Mouse (Mus musculus) cerebellum, adult 11 months (tissue): ENCODE measurements around the gene Pde11a.

Source experiments
- DNase-seq: peaks from one replicate; pipeline ENCODE4 v3.0.0; 2022

Pde11a gene

GRCm38 (mm10) chr2:76087170-76087569 lies 251.4 kb downstream of the Pde11a start:
- DNase-seq, result no peak

DNA sequence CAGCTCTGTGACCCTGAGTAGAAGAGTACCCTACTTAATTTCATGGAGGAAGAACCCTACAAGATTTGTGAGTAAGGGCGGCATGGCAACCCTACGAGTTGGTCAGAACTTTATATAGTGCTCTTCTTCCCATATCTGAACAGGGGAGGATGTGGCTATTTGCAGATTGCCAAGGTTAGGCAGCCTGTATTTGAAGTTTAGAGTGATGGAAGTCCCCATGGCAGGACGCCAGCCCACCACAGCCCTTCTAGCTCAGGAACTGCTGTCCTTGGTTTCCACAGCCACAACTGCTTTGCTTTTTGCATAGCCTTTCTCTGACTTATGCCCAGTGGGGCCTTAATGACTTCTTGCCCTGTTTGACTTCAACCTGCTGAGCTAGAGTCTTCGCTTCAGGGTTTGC lies 253.6 kb downstream of the Pde11a start:
- DNase-seq, result no peak

GRCm38 (mm10) chr2:76083901-76084300 lies 254.7 kb downstream of the Pde11a start:
- DNase-seq, result no peak

- no peak for DNase-seq
Observed at GRCm38 (mm10) chr2:76083396-76083795, 255.2 kb downstream of the Pde11a start.

GRCm38 (mm10) chr2:76081991-76082390 lies 256.6 kb downstream of the Pde11a start:
- no peak for DNase-seq

DNA sequence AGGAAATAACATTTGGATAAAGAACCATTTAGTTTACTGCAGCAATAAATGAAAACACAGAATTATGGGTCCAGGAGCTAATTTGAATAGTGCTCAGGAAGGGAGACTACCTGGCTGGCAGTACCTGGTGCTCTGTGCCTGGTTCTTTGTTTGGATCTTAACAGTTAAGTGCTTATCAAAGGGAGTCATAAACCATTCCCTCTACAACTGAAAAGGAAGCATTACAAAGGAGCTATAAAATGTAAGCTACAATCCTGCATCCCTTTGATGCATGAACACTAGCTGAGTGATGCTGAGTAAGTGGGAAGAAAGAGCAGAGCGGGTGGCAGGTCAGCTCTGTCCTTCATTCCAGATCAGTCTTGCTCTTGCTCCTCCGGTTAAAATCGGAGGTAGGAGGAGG lies 258.0 kb downstream of the Pde11a start:
- no peak for DNase-seq

- DNase-seq, result no peak
Observed at GRCm38 (mm10) chr2:76076838-76077237, 261.7 kb downstream of the Pde11a start.

DNA sequence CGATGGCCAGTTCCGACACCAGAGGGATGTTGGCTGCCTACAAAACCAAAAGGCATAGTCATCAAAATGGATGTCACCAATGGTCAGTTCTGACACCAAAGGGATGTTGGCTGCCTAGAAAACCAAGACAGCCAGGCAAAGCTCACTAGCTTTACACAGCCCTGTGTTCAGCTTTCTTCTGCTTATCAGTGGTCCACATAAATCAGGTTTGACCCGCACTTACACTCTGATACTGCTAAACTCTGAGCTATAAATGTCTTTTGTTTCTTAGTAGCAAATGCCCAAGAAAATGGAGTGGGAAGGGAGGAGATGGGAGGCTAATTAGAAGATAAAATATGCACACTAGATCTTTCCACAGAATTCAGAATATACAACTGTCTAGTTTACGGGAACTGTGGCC lies 262.5 kb downstream of the Pde11a start:
- no peak for DNase-seq

DNA sequence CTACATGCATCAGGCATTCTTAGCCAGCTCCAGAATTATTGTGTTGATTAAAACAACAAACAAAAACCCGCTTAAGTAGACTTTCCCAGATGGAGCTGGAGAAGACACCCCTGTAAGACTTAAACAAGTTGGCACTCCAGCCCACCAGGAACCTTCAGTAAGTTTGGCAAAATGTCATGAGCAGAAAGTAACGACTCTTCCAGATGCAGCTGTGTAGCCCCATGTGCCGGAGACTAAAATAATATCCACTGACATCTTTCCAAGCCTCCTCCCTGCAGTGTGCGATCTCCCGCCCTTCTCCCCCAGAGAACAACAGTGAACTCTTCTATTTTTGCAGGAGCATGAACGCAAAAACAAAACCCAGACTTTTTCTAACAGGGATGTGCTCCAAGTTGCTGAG lies 265.5 kb downstream of the Pde11a start:
- DNase-seq, result no peak

GRCm38 (mm10) chr2:76070432-76071306 lies 267.9 kb downstream of the Pde11a start:
- peak; percentile 40 for DNase-seq

DNA sequence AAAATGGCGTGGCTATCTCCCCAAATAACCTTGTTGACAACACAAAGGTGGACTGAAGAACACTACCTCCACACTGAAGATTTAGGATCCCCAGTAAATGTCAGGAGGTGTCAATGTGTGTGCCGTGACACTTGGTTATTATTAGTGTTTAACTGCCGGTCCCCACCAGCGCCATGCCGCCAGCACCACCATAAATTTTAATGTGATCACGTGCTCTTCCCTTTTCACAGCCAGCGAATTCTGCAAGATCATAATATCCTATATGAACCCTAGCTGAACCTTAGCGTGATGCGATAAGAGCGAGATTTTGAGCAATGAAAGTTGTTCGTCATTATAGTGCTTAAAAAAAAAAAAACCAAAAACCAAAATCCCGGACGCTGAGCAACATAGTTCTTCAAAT lies 269.3 kb downstream of the Pde11a start:
- no peak for DNase-seq

DNA sequence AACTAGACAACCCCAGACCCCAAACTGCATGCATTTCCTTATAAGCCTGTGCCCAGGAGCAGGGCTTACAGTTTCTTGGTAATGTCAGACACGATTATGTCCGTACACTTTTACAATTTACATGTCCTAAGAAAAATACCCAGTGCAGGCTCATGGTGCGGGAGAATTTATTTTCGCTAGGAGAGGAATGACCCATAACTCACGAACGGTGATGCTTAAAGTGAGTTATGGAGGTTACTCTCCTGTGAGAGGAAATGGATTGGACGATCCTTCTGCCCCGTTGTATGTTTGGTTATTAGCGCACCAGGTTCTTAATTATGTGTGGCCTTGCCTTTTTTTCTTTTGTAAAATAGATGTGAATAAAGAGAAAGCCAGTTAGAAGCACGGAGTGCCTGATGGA lies 270.4 kb downstream of the Pde11a start:
- DNase-seq, result no peak

DNA sequence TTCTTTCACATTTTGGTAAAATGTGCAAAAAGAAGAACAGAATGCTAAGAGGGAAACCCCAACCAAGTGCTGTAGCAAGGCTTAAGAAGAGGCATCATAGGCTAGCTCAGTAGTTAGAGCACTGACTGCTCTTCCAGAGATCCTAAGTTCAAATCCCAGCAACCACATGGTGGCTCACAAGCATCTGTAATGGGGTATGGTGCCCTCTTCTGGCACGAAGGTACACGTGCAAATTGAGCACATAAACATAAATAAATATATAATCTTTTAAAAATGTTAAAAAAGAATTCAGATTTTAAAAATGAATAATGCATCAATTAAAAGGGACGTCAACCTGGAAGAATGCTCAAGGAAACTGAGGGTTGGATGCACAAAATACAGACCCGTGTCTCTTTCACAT lies 271.4 kb downstream of the Pde11a start:
- no peak for DNase-seq

DNA sequence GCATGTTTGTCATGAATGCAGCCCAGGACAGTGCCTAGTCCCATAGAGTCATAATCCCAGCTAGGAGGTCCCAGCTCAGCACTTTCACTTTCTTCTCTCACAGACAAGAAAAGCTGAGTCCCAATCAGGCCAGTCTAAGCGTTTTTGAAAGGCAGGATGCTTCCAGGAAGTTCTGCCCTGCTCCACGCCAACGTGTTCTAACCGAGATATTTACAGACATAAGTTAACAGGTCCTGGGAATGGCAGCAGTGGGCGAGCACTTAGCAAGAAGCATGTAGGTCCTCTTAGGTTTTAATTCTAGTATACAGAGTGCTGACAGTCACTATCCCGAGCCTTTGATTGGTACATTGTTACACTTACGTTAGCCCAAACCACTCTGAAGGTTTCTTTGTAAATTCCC lies 273.3 kb downstream of the Pde11a start:
- no peak for DNase-seq

- no peak for DNase-seq
Observed at GRCm38 (mm10) chr2:76064078-76064477, 274.5 kb downstream of the Pde11a start.

GRCm38 (mm10) chr2:76060207-76060606 lies 278.4 kb downstream of the Pde11a start:
- DNase-seq, result no peak

DNA sequence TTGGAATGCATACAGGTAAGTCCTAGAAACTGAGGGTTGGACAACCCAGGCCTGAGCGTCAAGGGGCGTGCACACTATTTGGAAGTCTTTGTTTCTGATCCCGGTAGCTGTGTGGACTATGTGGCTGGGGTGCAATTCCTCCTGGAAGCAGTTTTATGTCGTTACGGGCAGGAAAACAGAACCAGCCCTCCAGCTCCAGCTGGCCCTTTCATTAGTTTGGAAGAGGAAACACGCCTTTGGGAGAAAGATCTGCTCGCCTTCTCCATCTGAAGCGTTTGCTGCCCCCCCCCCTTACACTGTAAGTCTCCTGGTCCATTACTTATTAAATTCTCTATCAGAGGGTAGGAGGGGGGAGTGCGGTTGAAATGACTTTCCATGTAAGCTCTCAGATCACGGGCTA lies 279.0 kb downstream of the Pde11a start:
- DNase-seq, result no peak

- no peak for DNase-seq
Observed at GRCm38 (mm10) chr2:76058661-76059467, 279.7 kb downstream of the Pde11a start.

GRCm38 (mm10) chr2:76057555-76057954 lies 281.0 kb downstream of the Pde11a start:
- no peak for DNase-seq

- DNase-seq, result no peak
Observed at GRCm38 (mm10) chr2:76053748-76054331, 284.7 kb downstream of the Pde11a start.

GRCm38 (mm10) chr2:76052897-76053505 lies 285.6 kb downstream of the Pde11a start:
- DNase-seq, result no peak

GRCm38 (mm10) chr2:76051385-76051784 lies 287.2 kb downstream of the Pde11a start:
- no peak for DNase-seq

GRCm38 (mm10) chr2:76050911-76051310 lies 287.7 kb downstream of the Pde11a start:
- DNase-seq, result no peak
